Mouse (Mus musculus): Measurements from ENCODE around the gene Pafah1b2. TPM values are rescaled to one million over a fixed set of nuclear protein-coding genes. Genes with fewer than 3 reads are reported as not detected.
A peak's percentile ranks its signal among the peaks of the same experiment; 100 is the strongest.

Gene Pafah1b2
- polyA plus RNA-seq, 1 experiment from 2014 or later: 174 TPM

DNA sequence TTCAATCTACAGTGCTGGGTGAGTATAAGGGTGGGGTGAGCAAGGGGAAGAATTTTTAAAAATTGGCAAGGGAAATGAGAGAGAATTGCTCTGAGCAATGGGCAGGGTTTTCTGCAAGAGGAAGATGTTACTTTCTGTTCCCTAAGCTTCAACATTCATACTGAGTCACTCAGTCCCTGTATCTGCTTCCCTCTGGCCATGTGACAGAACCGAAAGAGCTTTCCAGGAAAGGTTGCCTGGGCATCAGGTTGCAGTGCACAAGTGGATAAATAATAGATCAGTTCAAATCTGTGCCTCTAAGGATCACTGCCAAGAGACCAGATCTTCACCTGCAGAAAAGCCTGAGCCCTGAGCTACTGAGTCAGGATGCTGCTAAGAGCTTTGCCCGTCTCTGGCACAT lies 50.6 kb downstream of the Pafah1b2 start:
- no peak for ATAC-seq (ENCODE audit: borderline replicate concordance, extremely low read depth, low FRiP score, low TSS enrichment)
- Histone ChIP-seq H3K9ac (no peak overlapping the region), H3K9me3 (no peaks in the 10 kb centered on the region), H3K4me2 (no peak overlapping the region), H3K36me3 (peaks cover 38% of the 10 kb centered on the region), H3K27me3 (no peaks in the 10 kb centered on the region), H3K4me1 (peaks cover 8% of the 10 kb centered on the region; the same call in 1 of the 2 replicates), H3K4me3 (no peak overlapping the region), H3K27ac (no peak overlapping the region)
- WGBS: 72% methylated on average over 2 of the region's 2 CpGs

DNA sequence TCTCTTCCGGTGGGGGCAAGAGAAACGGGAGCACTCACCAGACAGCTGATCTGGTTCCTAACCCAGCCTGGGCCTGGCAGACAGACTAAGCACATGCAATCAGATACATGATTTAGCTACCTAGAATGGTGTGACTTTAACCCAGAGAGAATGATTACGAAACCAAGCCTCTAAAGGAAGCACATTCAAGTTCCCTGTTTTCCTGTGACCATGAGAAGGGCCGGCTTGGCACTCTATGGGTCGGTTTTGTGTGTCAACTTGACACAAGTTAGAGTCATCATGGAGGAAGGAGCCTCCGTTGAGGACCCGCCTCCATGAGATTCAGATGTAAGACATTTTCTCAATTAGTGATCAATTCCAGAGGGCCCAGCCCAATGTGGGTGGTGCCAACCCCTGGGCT lies 52.8 kb downstream of the Pafah1b2 start:
- Histone ChIP-seq H3K4me1 (peaks cover 19% of the 10 kb centered on the region), H3K4me2 (no peak overlapping the region), H3K27ac (no peak overlapping the region), H3K36me3 (peaks cover 18% of the 10 kb centered on the region), H3K4me3 (no peak overlapping the region), H3K27me3 (no peaks in the 10 kb centered on the region), H3K9ac (no peak overlapping the region), H3K9me3 (no peaks in the 10 kb centered on the region)
- WGBS: 75% methylated on average over 7 of the region's 7 CpGs
- no peak for ATAC-seq (ENCODE audit: borderline replicate concordance, extremely low read depth, low FRiP score, low TSS enrichment)

- Histone ChIP-seq H3K27ac (no peak overlapping the region), H3K9ac (no peak overlapping the region), H3K4me1 (peaks cover 24% of the 10 kb centered on the region), H3K4me2 (no peak overlapping the region), H3K9me3 (no peaks in the 10 kb centered on the region), H3K4me3 (no peak overlapping the region), H3K36me3 (peaks cover 11% of the 10 kb centered on the region), H3K27me3 (no peaks in the 10 kb centered on the region)
- WGBS: 58% methylated on average over 4 of the region's 4 CpGs
- no peak for ATAC-seq (ENCODE audit: borderline replicate concordance, extremely low read depth, low FRiP score, low TSS enrichment)
Observed at GRCm38 (mm10) chr9:45958851-45959250, 53.6 kb downstream of the Pafah1b2 start.

DNA sequence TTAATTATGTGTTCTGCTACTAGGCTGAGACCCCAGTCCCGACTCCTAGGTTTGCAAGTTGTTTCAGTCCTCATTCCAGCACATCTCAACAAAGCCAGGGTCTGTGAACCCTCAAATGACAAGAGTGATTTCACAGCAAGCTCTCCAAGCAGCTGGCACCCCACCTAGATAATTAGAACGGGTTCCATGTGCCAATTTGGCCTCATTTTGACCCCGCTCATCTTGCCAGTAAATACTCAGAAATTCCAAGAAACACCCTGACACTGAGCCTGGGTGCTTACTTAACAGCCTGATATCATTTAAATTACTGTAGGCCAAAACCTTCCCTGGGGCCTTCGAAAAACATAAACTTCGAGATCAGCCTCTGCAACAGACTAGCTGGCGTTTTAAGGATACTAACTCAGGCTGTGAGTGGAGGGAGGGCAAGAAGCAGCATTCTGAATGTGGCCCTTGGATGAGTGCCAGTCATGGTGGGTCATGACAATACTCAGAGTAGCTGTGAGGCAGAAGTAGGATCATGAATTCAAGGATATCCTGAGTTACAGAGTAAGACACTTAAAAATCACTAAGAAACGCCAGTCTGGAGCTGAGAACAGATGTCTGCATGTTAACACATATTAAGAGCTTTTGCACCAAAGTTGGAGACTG lies 54.3 kb downstream of the Pafah1b2 start:
- H3K4me2 ChIP-seq: no peak overlapping the region
- no peak overlapping the region for H3K9ac ChIP-seq
- no peaks in the 10 kb centered on the region for H3K27me3 ChIP-seq
- peaks cover 4% of the 10 kb centered on the region for H3K36me3 ChIP-seq
- no peak overlapping the region for H3K27ac ChIP-seq
- 52% methylated on average over 7 of the region's 7 CpGs for WGBS
- no peaks in the 10 kb centered on the region for H3K9me3 ChIP-seq
- H3K4me1 ChIP-seq: peaks cover 29% of the 10 kb centered on the region
- H3K4me3 ChIP-seq: no peak overlapping the region
- ATAC-seq (ENCODE audit: borderline replicate concordance, extremely low read depth, low FRiP score, low TSS enrichment): no peak

DNA sequence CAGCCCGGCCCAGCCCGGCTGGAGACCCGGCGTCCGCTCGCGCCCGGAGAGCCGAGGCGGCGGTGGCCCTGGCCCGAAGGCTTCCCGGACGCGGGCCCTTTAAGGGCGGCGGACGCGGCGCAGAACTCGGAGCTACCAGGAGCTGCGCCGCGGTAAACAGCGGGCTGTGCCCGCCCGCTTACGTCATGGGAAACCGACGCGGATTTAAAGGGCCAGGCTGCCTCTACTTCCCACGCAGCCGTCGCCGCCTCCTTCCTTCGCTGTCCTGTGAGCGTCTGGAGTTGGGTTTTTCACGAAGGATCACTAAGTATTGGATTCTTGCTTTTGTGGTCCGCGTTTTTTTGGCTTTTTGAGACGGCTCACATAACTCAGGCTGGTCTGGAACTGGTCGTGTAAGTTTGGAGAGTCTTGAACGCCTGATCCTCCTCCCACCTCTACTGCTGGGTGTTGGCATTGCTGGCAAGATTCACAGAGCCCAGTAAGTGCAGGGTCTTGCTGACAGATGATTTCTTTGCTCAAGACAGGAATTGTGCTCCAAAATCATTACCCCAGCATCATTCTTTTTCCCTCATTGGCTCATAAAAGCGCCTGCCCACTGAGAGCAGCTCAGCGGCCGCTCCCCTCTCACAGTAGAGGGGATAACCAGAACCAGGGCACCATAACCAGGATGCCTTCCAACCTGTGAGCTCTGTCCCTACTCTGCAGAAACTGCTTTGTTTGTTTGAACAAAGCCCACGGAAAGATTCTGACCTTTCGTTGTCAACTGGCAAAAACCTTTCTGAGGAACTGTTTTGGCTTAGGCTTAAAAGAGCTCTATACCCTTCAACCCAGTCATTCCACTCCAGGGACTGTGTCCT lies 57.2 kb downstream of the Pafah1b2 start, which contains the start of gene Sidt2:
Gene Sidt2, minus strand, starts transcription at position 152 of the 857 bp plus-strand sequence.
- H3K4me2 ChIP-seq: peak within 1 kb of the TSS; percentile 90
- H3K4me3 ChIP-seq: peak within 1 kb of the TSS; percentile 86
- H3K4me1 ChIP-seq: peaks cover 31% of the 10 kb centered on the region
- H3K9me3 ChIP-seq: no peaks in the 10 kb centered on the region
- peak; percentile 95 for ATAC-seq (ENCODE audit: borderline replicate concordance, extremely low read depth, low FRiP score, low TSS enrichment)
- H3K36me3 ChIP-seq: peaks cover 18% of the 10 kb centered on the region
- WGBS: under 1% methylated on average over 48 of the region's 48 CpGs
- H3K9ac ChIP-seq: peak within 1 kb of the TSS; percentile 93
- H3K27me3 ChIP-seq: no peaks in the 10 kb centered on the region
- H3K27ac ChIP-seq: peak within 1 kb of the TSS; percentile 88

DNA sequence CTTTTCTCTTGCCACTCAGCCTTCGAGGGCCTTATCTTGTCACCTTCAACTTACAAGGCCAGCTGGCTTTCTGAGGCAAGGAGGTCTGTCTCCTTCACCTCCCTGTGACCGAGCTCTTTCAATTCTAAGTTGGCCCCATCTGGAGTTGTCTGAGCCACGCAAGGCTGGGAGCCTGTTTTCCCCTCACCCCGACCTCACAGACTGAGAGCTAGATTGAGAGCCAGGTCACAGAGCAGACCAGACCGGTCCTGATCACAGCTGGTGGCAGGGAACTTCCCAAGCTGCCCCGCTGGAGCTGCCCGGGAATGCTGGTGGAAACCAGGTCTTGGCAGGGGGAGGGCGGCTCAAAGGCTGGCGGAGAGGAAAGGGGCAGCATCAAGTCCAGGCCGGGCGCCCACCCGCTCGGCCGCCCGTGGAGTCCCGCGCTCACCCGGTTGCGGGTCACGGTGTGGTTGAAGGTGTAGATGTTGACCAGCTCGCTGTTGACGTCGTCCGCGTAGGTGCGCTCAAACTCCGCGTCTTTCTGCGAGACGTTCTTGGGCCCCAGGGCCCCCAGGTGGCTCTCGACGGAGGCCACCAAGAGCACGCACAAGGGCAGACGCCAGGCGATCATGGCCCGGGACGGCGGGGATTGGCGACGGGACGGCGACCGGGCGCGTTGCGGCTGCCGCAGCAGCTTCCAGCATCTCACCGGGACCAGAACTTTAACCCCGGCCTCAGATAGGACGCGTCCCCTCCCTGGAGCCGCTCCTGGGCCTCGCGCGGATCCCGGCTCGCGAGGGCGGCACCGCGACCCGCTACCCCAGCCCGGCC lies 58.0 kb downstream of the Pafah1b2 start:
- peak; percentile 29 for ATAC-seq (ENCODE audit: borderline replicate concordance, extremely low read depth, low FRiP score, low TSS enrichment)
- peak overlapping the region; percentile 86 for H3K4me3 ChIP-seq

GRCm38 (mm10) chr9:45953511-45954293 lies 58.8 kb downstream of the Pafah1b2 start:
- Histone ChIP-seq H3K9me3 (no peaks in the 10 kb centered on the region), H3K4me1 (peaks cover 31% of the 10 kb centered on the region), H3K4me3 (peak overlapping the region; percentile 86), H3K9ac (peak overlapping the region; percentile 93), H3K27me3 (no peaks in the 10 kb centered on the region), H3K27ac (peak overlapping the region; percentile 88), H3K4me2 (peak overlapping the region; percentile 90), H3K36me3 (peaks cover 35% of the 10 kb centered on the region)
- no peak for ATAC-seq (ENCODE audit: borderline replicate concordance, extremely low read depth, low FRiP score, low TSS enrichment)
- WGBS: 44% methylated on average over 13 of the region's 13 CpGs

More for the DNA sequence above, 58.0 kb downstream of the Pafah1b2 start:
- H3K4me2 ChIP-seq: peak overlapping the region; percentile 90
- H3K27me3 ChIP-seq: no peaks in the 10 kb centered on the region
- peaks cover 27% of the 10 kb centered on the region for H3K36me3 ChIP-seq
- H3K9ac ChIP-seq: peak overlapping the region; percentile 93
- under 1% methylated on average over 63 of the region's 63 CpGs for WGBS
- peaks cover 31% of the 10 kb centered on the region for H3K4me1 ChIP-seq
- H3K9me3 ChIP-seq: no peaks in the 10 kb centered on the region
- peak overlapping the region; percentile 88 for H3K27ac ChIP-seq

DNA sequence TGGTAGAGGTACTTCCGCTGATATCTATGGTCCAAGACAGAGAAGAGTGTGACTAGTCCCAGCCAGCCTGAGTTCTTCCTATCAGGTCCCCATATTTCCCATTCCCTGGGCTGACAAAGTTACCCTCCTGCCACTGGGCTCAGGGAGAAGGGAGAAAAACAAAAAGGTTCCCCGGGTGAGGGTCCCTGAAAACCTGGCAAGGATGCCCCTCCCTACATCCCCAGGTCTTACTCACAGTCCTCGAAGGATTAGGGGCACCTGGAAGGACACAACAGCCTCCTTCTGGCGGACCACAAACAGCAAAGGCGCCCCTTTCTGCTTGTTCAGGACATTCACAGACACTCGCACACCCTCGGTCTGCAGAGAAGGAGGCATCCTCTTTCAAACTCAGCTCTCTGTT lies 59.6 kb downstream of the Pafah1b2 start:
- Histone ChIP-seq H3K4me3 (no peak overlapping the region), H3K9ac (no peak overlapping the region), H3K9me3 (no peaks in the 10 kb centered on the region), H3K27ac (no peak overlapping the region), H3K36me3 (peaks cover 43% of the 10 kb centered on the region), H3K27me3 (no peaks in the 10 kb centered on the region), H3K4me2 (peak overlapping the region; percentile 90), H3K4me1 (peaks cover 26% of the 10 kb centered on the region)
- WGBS: 85% methylated on average over 7 of the region's 7 CpGs
- ATAC-seq (ENCODE audit: borderline replicate concordance, extremely low read depth, low FRiP score, low TSS enrichment): no peak

- Histone ChIP-seq H3K27ac (no peak overlapping the region), H3K4me1 (peaks cover 26% of the 10 kb centered on the region), H3K9ac (no peak overlapping the region), H3K9me3 (no peaks in the 10 kb centered on the region), H3K4me2 (no peak overlapping the region), H3K36me3 (peaks cover 49% of the 10 kb centered on the region), H3K27me3 (no peaks in the 10 kb centered on the region), H3K4me3 (no peak overlapping the region)
- WGBS: 87% methylated on average over 4 of the region's 4 CpGs
- no peak for ATAC-seq (ENCODE audit: borderline replicate concordance, extremely low read depth, low FRiP score, low TSS enrichment)
Observed at GRCm38 (mm10) chr9:45952057-45952456, 60.4 kb downstream of the Pafah1b2 start.

DNA sequence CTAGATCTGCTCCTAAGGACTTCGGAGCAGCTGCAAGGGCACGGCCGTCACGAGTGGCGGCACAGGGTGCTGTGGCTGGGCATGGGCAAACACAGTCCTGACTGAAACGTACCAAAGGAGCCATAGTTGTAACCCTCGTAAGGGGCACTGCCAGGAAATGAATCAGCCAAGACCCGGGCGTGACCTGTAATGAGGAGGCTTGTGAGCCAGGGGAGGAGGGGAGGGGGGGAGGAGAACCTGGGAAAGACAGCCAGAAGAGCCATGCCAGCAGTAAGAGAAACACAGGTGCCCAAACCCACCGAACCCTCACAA lies 65.7 kb downstream of the Pafah1b2 start:
- H3K27me3 ChIP-seq: no peaks in the 10 kb centered on the region
- peaks cover 75% of the 10 kb centered on the region for H3K36me3 ChIP-seq
- H3K4me2 ChIP-seq: no peak overlapping the region
- ATAC-seq (ENCODE audit: borderline replicate concordance, extremely low read depth, low FRiP score, low TSS enrichment): no peak
- no peaks in the 10 kb centered on the region for H3K9me3 ChIP-seq
- 85% methylated on average over 10 of the region's 10 CpGs for WGBS
- no peak overlapping the region for H3K27ac ChIP-seq
- H3K9ac ChIP-seq: no peak overlapping the region
- no peak overlapping the region for H3K4me3 ChIP-seq
- no peaks in the 10 kb centered on the region for H3K4me1 ChIP-seq

- no peak for ATAC-seq (ENCODE audit: borderline replicate concordance, extremely low read depth, low FRiP score, low TSS enrichment)
- Histone ChIP-seq H3K9me3 (no peaks in the 10 kb centered on the region), H3K4me2 (no peak overlapping the region), H3K27ac (no peak overlapping the region), H3K4me1 (no peaks in the 10 kb centered on the region), H3K27me3 (no peaks in the 10 kb centered on the region), H3K36me3 (peaks cover 74% of the 10 kb centered on the region), H3K9ac (no peak overlapping the region), H3K4me3 (no peak overlapping the region)
- 81% methylated on average over 16 of the region's 16 CpGs for WGBS
Observed at GRCm38 (mm10) chr9:45946182-45946871, 66.2 kb downstream of the Pafah1b2 start.

Data from lung, embryonic 15.5 days (tissue).